Mouse (Mus musculus) forebrain, postnatal 0 days (tissue): Measurements from ENCODE around the gene Cpeb1. TPM values are rescaled to one million over a fixed set of nuclear protein-coding genes. Genes with fewer than 3 reads are reported as not detected.
A peak's percentile ranks its signal among the peaks of the same experiment; 100 is the strongest.
"Not testable (repeated sequence)": the region's sequence is repeated elsewhere in the genome, so short reads cannot be mapped to it uniquely, and the experiment has no call there.

Source experiments
- ATAC-seq: fragments of 200-750 bp; cut with Nextera tagmentation; 2 replicates; pipeline ENCODE4 v1.8.0; 2017; ENCODE audit warnings: mild to moderate bottlenecking, moderate library complexity
- DNase-seq: peaks from one replicate; pipeline ENCODE4 v3.0.0-alpha.2; 2015
- H3K27ac ChIP-seq: fragments of 300-500 bp; sonication (generic); 2 replicates; pipeline ENCODE4 v1.5.1; 2014; ENCODE audit warnings: low read depth, mild to moderate bottlenecking, antibody characterized with exemption, low read length, moderate library complexity, mixed read lengths
- H3K27me3 ChIP-seq: fragments of 300-500 bp; sonication (generic); 2 replicates; pipeline ENCODE4 v1.6.1; 2014; ENCODE audit warnings: mild to moderate bottlenecking, low read length, mixed read lengths; ENCODE audit not compliant: insufficient read depth
- H3K36me3 ChIP-seq: fragments of 300-500 bp; sonication (generic); 2 replicates; pipeline ENCODE4 v1.6.1; 2014; ENCODE audit warnings: mild to moderate bottlenecking, moderate library complexity; ENCODE audit not compliant: insufficient read depth
- H3K4me1 ChIP-seq: fragments of 300-500 bp; sonication (generic); 2 replicates; pipeline ENCODE4 v1.6.1; 2014; ENCODE audit warnings: antibody characterized with exemption; ENCODE audit not compliant: insufficient read depth
- H3K4me2 ChIP-seq: fragments of 300-500 bp; sonication (generic); 2 replicates; pipeline ENCODE4 v1.6.1; 2014; ENCODE audit warnings: low read depth, mild to moderate bottlenecking, moderate library complexity
- H3K4me3 ChIP-seq: fragments of 300-500 bp; sonication (generic); 2 replicates; pipeline ENCODE4 v1.5.1; 2014; ENCODE audit warnings: low read depth, low read length, mixed read lengths
- H3K9ac ChIP-seq: fragments of 300-500 bp; sonication (generic); 2 replicates; pipeline ENCODE4 v1.6.1; 2014; ENCODE audit warnings: mild to moderate bottlenecking
- H3K9me3 ChIP-seq: fragments of 300-500 bp; sonication (generic); 2 replicates; pipeline ENCODE4 v1.6.1; 2016; ENCODE audit warnings: low read length
- CTCF ChIP-seq: sonication (generic); IDR thresholded peaks from 2 replicates; pipeline ENCODE4 v1.5.1; 2016; ENCODE audit warnings: antibody characterized with exemption, control low read depth, low read depth
- WGBS: fragments of 180-500 bp; shearing (Covaris S2); extraction: QIAGEN DNeasy Blood & Tissue Kit; methylation state at CpG from one replicate; pipeline ENCODE4 v1.1.7; 2014; 5-methylcytosine and 5-hydroxymethylcytosine counted together
- polyA plus RNA-seq: library from polyadenylated mRNA; unstranded; fragments of >200 nt; fragmentation: Nextera tagmentation; extraction: Ambion mirVana; gene quantifications from 2 replicates; pipeline ENCODE4 v1.2.1, GENCODE M21; 2015
- total RNA-seq: library from RNA; depleted of rRNA; stranded (reverse); fragments of >200 nt; gene quantifications from 2 replicates; pipeline ENCODE4 v1.2.3, GENCODE M21; 2014

Cpeb1 gene
- total and polyA plus RNA-seq, 2 experiments from 2014 or later: 5.1 to 6.7 TPM

GRCm38 (mm10) chr7:81480800-81481199, 25.5 kb upstream of the Cpeb1 start:
- H3K36me3 ChIP-seq: peaks cover 38% of the 10 kb centered on the region
- H3K4me2 ChIP-seq: no peak overlapping the region
- no peaks in the 10 kb centered on the region for H3K4me1 ChIP-seq
- ATAC-seq (no peak), DNase-seq (no peak)
- H3K4me3 ChIP-seq: no peak overlapping the region
- TF ChIP-seq CTCF: no peak
- H3K27ac ChIP-seq: no peak overlapping the region
- H3K9me3 ChIP-seq: no peaks in the 10 kb centered on the region
- WGBS: 4% methylated on average over 8 of the region's 8 CpGs
- H3K27me3 ChIP-seq: no peaks in the 10 kb centered on the region
- H3K9ac ChIP-seq: no peak overlapping the region

GRCm38 (mm10) chr7:81479531-81480090, 24.3 kb upstream of the Cpeb1 start:
- no peak overlapping the region for H3K27ac ChIP-seq
- H3K4me3 ChIP-seq: no peak overlapping the region
- DNase-seq: no peak
- H3K9ac ChIP-seq: no peak overlapping the region
- no peaks in the 10 kb centered on the region for H3K27me3 ChIP-seq
- no peak overlapping the region for H3K4me2 ChIP-seq
- TF ChIP-seq CTCF: no peak
- H3K9me3 ChIP-seq: no peaks in the 10 kb centered on the region
- WGBS: 69% methylated on average over 3 of the region's 3 CpGs
- ATAC-seq: no peak; the same call in 1 of the 2 replicates
- H3K36me3 ChIP-seq: peaks cover 36% of the 10 kb centered on the region
- no peaks in the 10 kb centered on the region for H3K4me1 ChIP-seq

- not testable (repeated sequence) for H3K9me3 ChIP-seq, H3K9ac ChIP-seq, H3K4me3 ChIP-seq, DNase-seq, H3K27ac ChIP-seq, H3K27me3 ChIP-seq, H3K4me2 ChIP-seq, H3K4me1 ChIP-seq
- H3K36me3 ChIP-seq: peaks cover 31% of the 10 kb centered on the region
- peak; percentile 73; the same call in 1 of the 2 replicates for ATAC-seq
- peak; percentile 30 for TF ChIP-seq CTCF
Observed at GRCm38 (mm10) chr7:81478261-81478660, 23.0 kb upstream of the Cpeb1 start.

- no peak for DNase-seq
- H3K27me3 ChIP-seq: no peaks in the 10 kb centered on the region
- no peaks in the 10 kb centered on the region for H3K9me3 ChIP-seq
- no peak overlapping the region for H3K9ac ChIP-seq
- 8% methylated on average over 24 of the region's 24 CpGs for WGBS
- H3K36me3 ChIP-seq: peaks cover 38% of the 10 kb centered on the region
- H3K4me2 ChIP-seq: no peak overlapping the region
- no peak overlapping the region for H3K27ac ChIP-seq
- peak; percentile 44; the same call in 1 of the 2 replicates for ATAC-seq
- TF ChIP-seq CTCF: no peak; the same call in 1 of the 2 replicates
- no peaks in the 10 kb centered on the region for H3K4me1 ChIP-seq
- no peak overlapping the region for H3K4me3 ChIP-seq
Observed at GRCm38 (mm10) chr7:81476833-81477232, 21.6 kb upstream of the Cpeb1 start.

- WGBS: 83% methylated on average over 3 of the region's 3 CpGs
- Histone ChIP-seq H3K27me3 (no peaks in the 10 kb centered on the region), H3K9ac (no peak overlapping the region), H3K4me3 (no peak overlapping the region), H3K4me1 (no peaks in the 10 kb centered on the region), H3K9me3 (no peaks in the 10 kb centered on the region), H3K36me3 (peaks cover 53% of the 10 kb centered on the region), H3K4me2 (no peak overlapping the region), H3K27ac (no peak overlapping the region)
- TF ChIP-seq CTCF: no peak
- DNase-seq (no peak), ATAC-seq (peak; percentile 35; the same call in 1 of the 2 replicates)
Observed at GRCm38 (mm10) chr7:81475221-81475620, 20.0 kb upstream of the Cpeb1 start.

- 69% methylated on average over 9 of the region's 9 CpGs for WGBS
- H3K4me3 ChIP-seq: no peak overlapping the region
- H3K4me2 ChIP-seq: no peak overlapping the region
- no peak for TF ChIP-seq CTCF
- ATAC-seq (no peak), DNase-seq (no peak)
- peaks cover 83% of the 10 kb centered on the region for H3K36me3 ChIP-seq
- H3K27ac ChIP-seq: no peak overlapping the region
- H3K4me1 ChIP-seq: no peaks in the 10 kb centered on the region
- no peaks in the 10 kb centered on the region for H3K27me3 ChIP-seq
- no peaks in the 10 kb centered on the region for H3K9me3 ChIP-seq
- no peak overlapping the region for H3K9ac ChIP-seq
Observed at GRCm38 (mm10) chr7:81464906-81465450, 9.7 kb upstream of the Cpeb1 start.

- Histone ChIP-seq H3K4me1 (no peaks in the 10 kb centered on the region), H3K9me3 (no peaks in the 10 kb centered on the region), H3K27ac (no peak overlapping the region), H3K9ac (no peak overlapping the region), H3K27me3 (no peaks in the 10 kb centered on the region), H3K36me3 (peaks cover 77% of the 10 kb centered on the region), H3K4me2 (no peak overlapping the region), H3K4me3 (no peak overlapping the region)
- 19% methylated on average over 4 of the region's 4 CpGs for WGBS
- no peak for ATAC-seq
- no peak for DNase-seq
- TF ChIP-seq CTCF: no peak
Observed at GRCm38 (mm10) chr7:81464116-81464515, 8.9 kb upstream of the Cpeb1 start.
